Mouse (Mus musculus) kidney, adult 10 weeks (tissue): Measurements from ENCODE around the gene Rhox4a2. TPM values are rescaled to one million over a fixed set of nuclear protein-coding genes. Genes with fewer than 3 reads are reported as not detected.

ENCODE experiments used
- polyA plus RNA-seq: library from polyadenylated mRNA; stranded (reverse); fragments of 350-450 nt; fragmentation: Illumina TruSeq; extraction: RNeasy Lipid Tissue Mini Kit (QIAGEN cat#74804); gene quantifications from one replicate; pipeline ENCODE4 v1.2.3, GENCODE M21; 2014; ENCODE audit warnings: low read depth, low replicate concordance

Gene Rhox4a2
- polyA plus RNA-seq: not detected

GRCm38 (mm10) chrX:37390548-37390947, at the start of gene Rhox4a2:
Rhox4a2 (plus strand) TSS chrX:37390848.

GRCm38 (mm10) chrX:37379728-37380127, 10.9 kb upstream of the Rhox4a2 start, which contains the start of gene Rhox3a2:
Rhox3a2 (plus strand) TSS chrX:37380028.

GRCm38 (mm10) chrX:37411767-37412166, 21.1 kb downstream of the Rhox4a2 start, which contains the start of gene Rhox2b:
Rhox2b (plus strand) TSS chrX:37412067.

GRCm38 (mm10) chrX:37432194-37432593, 41.5 kb downstream of the Rhox4a2 start, which contains the start of gene Rhox4b:
Rhox4b (plus strand) TSS chrX:37432494.

Other genes starting within 250 kb of the Rhox4a2 start
- gene Akap14, start 222.0 kb upstream of the Rhox4a2 start, polyA plus RNA-seq: not detected
- gene Ndufa1, start 199.7 kb upstream of the Rhox4a2 start, polyA plus RNA-seq: 470 TPM
- gene Rnf113a1, start 199.6 kb upstream of the Rhox4a2 start, polyA plus RNA-seq: not detected
- not detected for gene Gm9, start 179.8 kb upstream of the Rhox4a2 start, polyA plus RNA-seq
- gene Rhox1, start 168.6 kb upstream of the Rhox4a2 start, polyA plus RNA-seq: not detected
- gene Rhox2a, start 145.9 kb upstream of the Rhox4a2 start, polyA plus RNA-seq: not detected
- not detected for gene Rhox3a, start 140.9 kb upstream of the Rhox4a2 start, polyA plus RNA-seq
- not detected for gene Rhox4a, start 125.5 kb upstream of the Rhox4a2 start, polyA plus RNA-seq
- not detected for gene Rhox3a2, start 10.8 kb upstream of the Rhox4a2 start, polyA plus RNA-seq
- gene Rhox2b, start 21.2 kb downstream of the Rhox4a2 start, polyA plus RNA-seq: not detected
- not detected for gene Rhox4b, start 41.6 kb downstream of the Rhox4a2 start, polyA plus RNA-seq
- not detected for gene Rhox2c, start 62.8 kb downstream of the Rhox4a2 start, polyA plus RNA-seq
- gene Rhox3c, start 67.7 kb downstream of the Rhox4a2 start, polyA plus RNA-seq: not detected
- gene Rhox4c, start 89.5 kb downstream of the Rhox4a2 start, polyA plus RNA-seq: not detected
- gene Rhox2d, start 102.6 kb downstream of the Rhox4a2 start, polyA plus RNA-seq: not detected
- not detected for gene Rhox4d, start 123.5 kb downstream of the Rhox4a2 start, polyA plus RNA-seq
- not detected for gene Rhox2e, start 139.6 kb downstream of the Rhox4a2 start, polyA plus RNA-seq
- gene Rhox3e, start 151.2 kb downstream of the Rhox4a2 start, polyA plus RNA-seq: not detected
- gene Rhox4e, start 166.6 kb downstream of the Rhox4a2 start, polyA plus RNA-seq: not detected
- gene Rhox2f, start 180.6 kb downstream of the Rhox4a2 start, polyA plus RNA-seq: not detected
- not detected for gene Rhox3f, start 190.1 kb downstream of the Rhox4a2 start, polyA plus RNA-seq
- gene Rhox4f, start 216.9 kb downstream of the Rhox4a2 start, polyA plus RNA-seq: not detected
- not detected for gene Rhox3g, start 237.8 kb downstream of the Rhox4a2 start, polyA plus RNA-seq